Mouse (Mus musculus) heart, postnatal 0 days (tissue): ENCODE results near the gene Rtp3.

ENCODE experiments used
- CTCF ChIP-seq: IDR thresholded peaks from 2 replicates; pipeline ENCODE4 v1.5.1; 2016; ENCODE audit warnings: antibody characterized with exemption, control low read depth, low read depth
- EP300 ChIP-seq: IDR thresholded peaks from 2 replicates; pipeline ENCODE4 v1.6.1; 2016; ENCODE audit warnings: antibody characterized with exemption, low read depth

GRCm38 (mm10) chr9:111015658-111016057 lies 25.3 kb upstream of the Rtp3 start:
- no peak for TF ChIP-seq CTCF
- TF ChIP-seq EP300 = no peak
